Mouse (Mus musculus): ENCODE measurements around the gene Nt5dc2.

Nt5dc2 gene

GRCm38 (mm10) chr14:31134015-31135000 lies 3.5 kb downstream of the Nt5dc2 start:
- DNase-seq (ENCODE audit: low spot score) = no peak

GRCm38 (mm10) chr14:31135495-31136410 lies 4.9 kb downstream of the Nt5dc2 start:
- no peak for DNase-seq (ENCODE audit: low spot score)

GRCm38 (mm10) chr14:31136411-31137280 lies 5.8 kb downstream of the Nt5dc2 start:
- no peak for DNase-seq (ENCODE audit: low spot score)

GRCm38 (mm10) chr14:31137281-31137595 lies 6.4 kb downstream of the Nt5dc2 start:
- DNase-seq (ENCODE audit: low spot score) = no peak

GRCm38 (mm10) chr14:31137791-31138190 lies 6.9 kb downstream of the Nt5dc2 start:
- DNase-seq (ENCODE audit: low spot score) = no peak

- no peak for DNase-seq (ENCODE audit: low spot score)
Measured at GRCm38 (mm10) chr14:31138219-31138896, 7.5 kb downstream of the Nt5dc2 start.

GRCm38 (mm10) chr14:31138897-31139429 lies 8.1 kb downstream of the Nt5dc2 start:
- DNase-seq (ENCODE audit: low spot score) = no peak

- no peak for DNase-seq (ENCODE audit: low spot score)
Measured at GRCm38 (mm10) chr14:31139666-31140065, 8.8 kb downstream of the Nt5dc2 start.

GRCm38 (mm10) chr14:31140141-31140540 lies 9.3 kb downstream of the Nt5dc2 start:
- DNase-seq (ENCODE audit: low spot score) = no peak

- DNase-seq (ENCODE audit: low spot score) = no peak
Measured at GRCm38 (mm10) chr14:31141011-31141410, 10.2 kb downstream of the Nt5dc2 start.

- DNase-seq (ENCODE audit: low spot score) = no peak
Measured at GRCm38 (mm10) chr14:31145694-31146093, 14.8 kb downstream of the Nt5dc2 start.

GRCm38 (mm10) chr14:31160196-31161150 lies 29.6 kb downstream of the Nt5dc2 start:
- no peak for DNase-seq (ENCODE audit: low spot score)

DNA sequence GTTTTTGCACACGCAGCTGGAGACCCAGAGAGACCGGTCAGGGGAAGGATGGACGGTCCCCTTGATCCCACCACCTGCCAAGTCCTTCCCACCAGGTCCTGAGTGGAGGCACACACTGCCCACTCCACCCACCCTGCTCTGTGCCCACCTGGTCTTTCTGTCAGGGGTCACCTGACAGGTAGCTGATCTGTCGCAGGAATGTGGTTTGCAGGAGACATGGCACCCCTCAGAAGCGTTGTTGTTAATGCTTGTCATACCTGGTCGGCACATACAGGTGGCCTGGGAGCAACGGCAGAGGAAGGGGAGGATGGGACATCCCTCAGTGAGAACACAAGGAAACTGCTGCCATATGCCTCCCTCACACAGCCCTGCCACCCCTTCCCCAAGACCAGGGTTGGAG lies 30.3 kb downstream of the Nt5dc2 start:
- no peak for DNase-seq (ENCODE audit: low spot score)

GRCm38 (mm10) chr14:31161638-31162037 lies 30.8 kb downstream of the Nt5dc2 start:
- DNase-seq (ENCODE audit: low spot score) = no peak

GRCm38 (mm10) chr14:31164067-31164466 lies 33.2 kb downstream of the Nt5dc2 start:
- no peak for DNase-seq (ENCODE audit: low spot score)

- no peak for DNase-seq (ENCODE audit: low spot score)
Measured at GRCm38 (mm10) chr14:31165010-31165409, 34.2 kb downstream of the Nt5dc2 start.

GRCm38 (mm10) chr14:31165458-31165857 lies 34.6 kb downstream of the Nt5dc2 start:
- DNase-seq (ENCODE audit: low spot score) = no peak

DNA sequence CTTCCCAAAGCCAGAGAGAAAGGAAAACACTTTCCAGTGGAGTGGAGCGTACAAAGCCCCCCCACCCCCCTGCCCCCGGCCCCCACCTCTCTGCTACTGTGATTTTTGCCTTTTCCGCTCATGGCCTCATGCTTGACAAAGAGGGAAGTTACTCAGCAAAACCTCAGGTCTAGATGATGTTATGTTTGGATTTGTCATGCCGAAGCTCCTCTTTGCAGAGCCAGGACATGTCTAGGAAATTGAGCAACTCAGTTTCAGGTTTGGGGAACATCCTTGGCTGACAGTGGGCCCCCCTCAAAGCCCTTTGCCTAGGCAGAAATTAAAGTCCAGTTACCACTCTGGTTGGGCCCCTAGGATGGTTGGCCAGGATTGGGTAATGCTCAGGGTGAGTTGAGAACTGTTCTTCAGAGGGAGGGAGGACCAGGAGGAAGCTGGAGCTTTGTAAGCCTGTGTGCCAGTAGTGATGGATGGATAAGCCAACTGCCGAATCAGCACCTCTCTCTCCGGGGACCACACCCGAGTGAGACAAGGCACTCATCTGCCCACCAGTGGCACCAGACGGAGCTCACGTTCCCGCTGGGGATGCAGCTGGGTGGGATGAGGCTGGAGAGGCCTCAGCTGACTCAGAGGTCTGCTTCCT lies 35.3 kb downstream of the Nt5dc2 start:
- DNase-seq (ENCODE audit: low spot score) = no peak

- no peak for DNase-seq (ENCODE audit: low spot score)
Measured at GRCm38 (mm10) chr14:31166827-31167226, 36.0 kb downstream of the Nt5dc2 start.

Data from layer of hippocampus, adult 11-12 months (tissue).